Mouse (Mus musculus): ENCODE data around the gene Gba2. TPM values are rescaled to one million over a fixed set of nuclear protein-coding genes. Genes with fewer than 3 reads are reported as not detected.

The Gba2 gene
- 79.8 and 80.0 TPM in 2 replicates for polyA plus RNA-seq (2012; rRNA removed)

GRCm38 (mm10) chr4:43578376-43579204, at the start of gene Gba2, which contains the start of gene Rgp1:
TSS of gene Gba2 (minus strand) at chr4:43578873.
TSS of gene Rgp1 (plus strand) at chr4:43578715.
- DNase-seq: peak; percentile 91 to 93
- under 1% methylated on average over 76 of the region's 76 CpGs for WGBS
- Histone ChIP-seq H3K4me1 (ENCODE audit: control insufficient read depth, insufficient read depth, low read length) (peaks cover 3% of the 10 kb centered on the region), H3K4me3 (replicated peaks; ENCODE audit: insufficient read depth, low read depth, low read length) (peak within 1 kb of the TSS; percentile 83), H3K27me3 (ENCODE audit: control insufficient read depth, insufficient read depth, low read length) (no peaks in the 10 kb centered on the region), H3K27ac (ENCODE audit: insufficient read depth, low read length) (peak within 1 kb of the TSS; percentile 60)
- TF ChIP-seq CTCF (IDR thresholded peaks at IDR 0.05; ENCODE audit: borderline replicate concordance, insufficient read depth, low read depth, low read length) (no peak), POLR2A (IDR thresholded peaks at IDR 0.05; ENCODE audit: borderline replicate concordance, insufficient read depth, low read length) (peak; percentile 82)

- WGBS: 45% methylated on average over 4 of the region's 4 CpGs
- Histone ChIP-seq H3K4me3 (replicated peaks; ENCODE audit: insufficient read depth, low read depth, low read length) (no peak overlapping the region), H3K4me1 (ENCODE audit: control insufficient read depth, insufficient read depth, low read length) (no peaks in the 10 kb centered on the region), H3K27me3 (ENCODE audit: control insufficient read depth, insufficient read depth, low read length) (no peaks in the 10 kb centered on the region), H3K27ac (ENCODE audit: insufficient read depth, low read length) (no peak overlapping the region)
- DNase-seq: no peak
- no peak for TF ChIP-seq CTCF (IDR thresholded peaks at IDR 0.05; ENCODE audit: borderline replicate concordance, insufficient read depth, low read depth, low read length)
- no peak for TF ChIP-seq POLR2A (IDR thresholded peaks at IDR 0.05; ENCODE audit: borderline replicate concordance, insufficient read depth, low read length)
Measured at GRCm38 (mm10) chr4:43620146-43620778, 41.6 kb upstream of the Gba2 start.

GRCm38 (mm10) chr4:43613060-43613730, 34.5 kb upstream of the Gba2 start:
- no peaks in the 10 kb centered on the region for H3K27me3 ChIP-seq (ENCODE audit: control insufficient read depth, insufficient read depth, low read length)
- 64% methylated on average over 3 of the region's 3 CpGs for WGBS
- H3K4me3 ChIP-seq (replicated peaks; ENCODE audit: insufficient read depth, low read depth, low read length): no peak overlapping the region
- DNase-seq: no peak
- TF ChIP-seq CTCF (IDR thresholded peaks at IDR 0.05; ENCODE audit: borderline replicate concordance, insufficient read depth, low read depth, low read length): no peak
- TF ChIP-seq POLR2A (IDR thresholded peaks at IDR 0.05; ENCODE audit: borderline replicate concordance, insufficient read depth, low read length): no peak
- no peaks in the 10 kb centered on the region for H3K4me1 ChIP-seq (ENCODE audit: control insufficient read depth, insufficient read depth, low read length)
- H3K27ac ChIP-seq (ENCODE audit: insufficient read depth, low read length): no peak overlapping the region

- no peaks in the 10 kb centered on the region for H3K27me3 ChIP-seq (ENCODE audit: control insufficient read depth, insufficient read depth, low read length)
- no peaks in the 10 kb centered on the region for H3K4me1 ChIP-seq (ENCODE audit: control insufficient read depth, insufficient read depth, low read length)
- 73% methylated on average over 10 of the region's 10 CpGs for WGBS
- DNase-seq: no peak
- no peak overlapping the region for H3K27ac ChIP-seq (ENCODE audit: insufficient read depth, low read length)
- TF ChIP-seq POLR2A (IDR thresholded peaks at IDR 0.05; ENCODE audit: borderline replicate concordance, insufficient read depth, low read length): no peak
- no peak overlapping the region for H3K4me3 ChIP-seq (replicated peaks; ENCODE audit: insufficient read depth, low read depth, low read length)
Measured at GRCm38 (mm10) chr4:43612534-43612933, 33.9 kb upstream of the Gba2 start.

GRCm38 (mm10) chr4:43604751-43605685, 26.3 kb upstream of the Gba2 start:
- Histone ChIP-seq H3K4me3 (replicated peaks; ENCODE audit: insufficient read depth, low read depth, low read length) (no peak overlapping the region), H3K4me1 (ENCODE audit: control insufficient read depth, insufficient read depth, low read length) (no peaks in the 10 kb centered on the region)
- no peak for DNase-seq

GRCm38 (mm10) chr4:43604099-43604498, 25.4 kb upstream of the Gba2 start:
- TF ChIP-seq CTCF (IDR thresholded peaks at IDR 0.05; ENCODE audit: borderline replicate concordance, insufficient read depth, low read depth, low read length): no peak
- TF ChIP-seq POLR2A (IDR thresholded peaks at IDR 0.05; ENCODE audit: borderline replicate concordance, insufficient read depth, low read length): no peak
- DNase-seq: no peak
- Histone ChIP-seq H3K4me1 (ENCODE audit: control insufficient read depth, insufficient read depth, low read length) (no peaks in the 10 kb centered on the region), H3K4me3 (replicated peaks; ENCODE audit: insufficient read depth, low read depth, low read length) (no peak overlapping the region), H3K27me3 (ENCODE audit: control insufficient read depth, insufficient read depth, low read length) (no peaks in the 10 kb centered on the region), H3K27ac (ENCODE audit: insufficient read depth, low read length) (no peak overlapping the region)
- WGBS: 59% methylated on average over 3 of the region's 3 CpGs

More at GRCm38 (mm10) chr4:43604751-43605685, 26.3 kb upstream of the Gba2 start:
- 80% methylated on average over 9 of the region's 9 CpGs for WGBS
- Histone ChIP-seq H3K27ac (ENCODE audit: insufficient read depth, low read length) (no peak overlapping the region), H3K27me3 (ENCODE audit: control insufficient read depth, insufficient read depth, low read length) (no peaks in the 10 kb centered on the region)
- TF ChIP-seq POLR2A (IDR thresholded peaks at IDR 0.05; ENCODE audit: borderline replicate concordance, insufficient read depth, low read length): no peak
- TF ChIP-seq CTCF (IDR thresholded peaks at IDR 0.05; ENCODE audit: borderline replicate concordance, insufficient read depth, low read depth, low read length): no peak

Measured in cerebellum, adult 2 months (tissue).